Mouse (Mus musculus): ENCODE results near the gene Sorcs3.

Gene Sorcs3

DNA sequence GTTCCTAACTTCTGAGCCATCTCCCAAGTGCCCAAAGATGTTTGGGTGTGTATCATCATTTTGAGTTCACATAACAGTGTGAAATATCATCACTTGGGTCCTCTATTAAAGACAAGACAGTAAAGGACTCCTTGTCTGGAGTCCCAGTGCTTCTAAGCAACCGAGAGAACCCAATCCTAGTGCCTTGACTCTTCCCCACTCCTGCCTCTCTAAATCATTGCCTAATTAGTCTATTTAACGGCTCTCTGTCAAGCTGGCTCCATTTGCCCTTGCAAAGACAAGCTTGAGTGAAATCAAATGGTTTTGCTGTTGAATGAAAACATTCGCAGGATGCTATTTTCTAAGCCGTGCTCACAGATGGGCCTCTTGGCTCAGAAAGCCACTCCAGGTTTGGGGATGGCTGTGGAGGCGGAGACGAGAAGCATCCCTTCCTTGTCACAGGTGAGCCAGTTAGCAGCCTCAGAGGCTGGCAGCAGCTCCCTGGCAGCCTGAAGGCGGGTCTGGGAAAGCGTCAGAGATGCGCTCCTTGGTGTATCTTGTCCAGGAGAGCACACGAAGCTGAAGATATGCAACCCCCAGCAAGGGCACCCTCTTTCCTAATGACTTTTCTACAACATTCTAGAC is 79.9 kb downstream of the Sorcs3 start:
- no peak for DNase-seq (ENCODE audit: low spot score in 2 of 2)

DNA sequence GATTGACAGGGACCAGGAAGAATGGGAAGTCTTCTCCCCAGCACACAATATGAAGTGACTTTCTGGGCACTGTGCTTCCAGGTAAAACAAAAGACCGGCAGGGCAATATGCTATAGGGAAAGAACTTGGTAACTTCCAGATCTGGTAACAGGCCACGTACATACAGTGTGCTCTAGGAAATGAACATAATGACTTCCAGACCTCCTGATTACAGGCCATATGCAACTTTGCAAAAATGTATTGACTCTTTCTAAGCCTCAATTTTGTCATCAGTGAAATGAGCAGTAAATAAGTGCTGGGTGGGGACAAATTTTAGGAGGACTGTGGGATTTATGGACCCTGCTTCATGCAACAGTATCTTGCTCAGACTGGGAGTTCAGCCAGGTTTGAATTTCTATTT is 88.4 kb downstream of the Sorcs3 start:
- DNase-seq (ENCODE audit: low spot score in 2 of 2), result no peak

- DNase-seq (ENCODE audit: low spot score in 2 of 2), result no peak
Observed at GRCm38 (mm10) chr19:48298384-48298783, 92.6 kb downstream of the Sorcs3 start.

- DNase-seq (ENCODE audit: low spot score in 2 of 2), result no peak
Observed at GRCm38 (mm10) chr19:48300440-48301231, 94.8 kb downstream of the Sorcs3 start.

DNA sequence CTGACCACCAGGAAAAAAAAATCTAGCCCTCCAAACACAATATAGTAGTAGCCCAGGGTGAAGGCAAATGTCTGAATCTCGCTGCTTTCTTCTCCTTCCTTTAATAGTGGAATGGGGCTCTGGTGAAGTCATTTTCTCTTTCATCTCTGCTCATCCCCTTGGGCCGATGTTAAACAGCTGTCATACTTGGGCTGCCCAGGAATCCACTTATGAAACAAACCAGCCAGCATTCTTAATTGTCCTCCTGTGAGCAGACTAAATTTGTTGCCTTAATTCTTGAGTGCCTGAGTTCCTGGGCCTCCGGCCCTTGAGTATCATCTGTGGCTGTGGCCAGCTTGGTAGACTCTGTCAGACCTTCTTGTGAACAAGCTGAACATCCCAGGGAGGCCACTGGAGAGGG is 95.5 kb downstream of the Sorcs3 start:
- DNase-seq (ENCODE audit: low spot score in 2 of 2), result no peak

- DNase-seq (ENCODE audit: low spot score in 2 of 2), result no peak
Observed at GRCm38 (mm10) chr19:48308341-48308740, 102.5 kb downstream of the Sorcs3 start.

DNA sequence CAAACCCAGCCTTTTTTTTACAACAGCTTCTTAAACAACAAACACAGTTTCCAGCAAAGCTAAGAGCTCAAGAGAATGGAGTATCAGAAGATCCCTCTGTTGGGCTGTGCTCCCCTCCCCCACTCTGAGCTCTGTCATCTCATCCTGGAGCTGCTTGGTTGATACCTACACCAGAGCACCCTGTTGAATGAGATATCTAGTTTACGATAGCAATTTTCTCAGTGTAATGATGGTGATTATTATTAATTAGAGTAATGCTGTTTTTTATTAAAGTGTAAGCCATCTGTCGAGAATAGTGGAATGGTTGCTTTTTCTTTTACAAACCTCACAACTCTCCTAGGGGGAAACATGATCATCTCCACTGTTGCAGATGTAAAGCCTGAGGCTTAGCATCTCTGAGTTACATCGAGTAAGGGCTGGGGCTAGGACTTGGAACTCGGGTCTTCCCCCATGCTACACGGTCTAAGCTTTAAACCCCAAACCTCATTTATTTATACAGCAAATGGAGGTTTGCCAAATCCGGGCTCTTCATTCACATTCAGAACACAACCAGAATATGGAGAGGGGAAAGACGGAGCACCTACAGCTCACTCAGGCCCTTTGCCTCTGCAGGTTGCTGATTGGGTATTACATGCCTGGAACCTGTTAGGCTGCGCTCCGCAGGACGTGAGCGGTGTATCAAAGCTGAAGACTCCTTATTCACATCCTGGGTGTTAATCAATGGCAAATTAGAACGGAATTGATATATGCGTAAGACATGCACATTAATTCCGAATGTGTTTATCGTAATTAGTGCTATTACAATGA is 103.9 kb downstream of the Sorcs3 start:
- DNase-seq (ENCODE audit: low spot score in 2 of 2), result no peak

GRCm38 (mm10) chr19:48310338-48310710 is 104.5 kb downstream of the Sorcs3 start:
- no peak for DNase-seq (ENCODE audit: low spot score in 2 of 2)

DNA sequence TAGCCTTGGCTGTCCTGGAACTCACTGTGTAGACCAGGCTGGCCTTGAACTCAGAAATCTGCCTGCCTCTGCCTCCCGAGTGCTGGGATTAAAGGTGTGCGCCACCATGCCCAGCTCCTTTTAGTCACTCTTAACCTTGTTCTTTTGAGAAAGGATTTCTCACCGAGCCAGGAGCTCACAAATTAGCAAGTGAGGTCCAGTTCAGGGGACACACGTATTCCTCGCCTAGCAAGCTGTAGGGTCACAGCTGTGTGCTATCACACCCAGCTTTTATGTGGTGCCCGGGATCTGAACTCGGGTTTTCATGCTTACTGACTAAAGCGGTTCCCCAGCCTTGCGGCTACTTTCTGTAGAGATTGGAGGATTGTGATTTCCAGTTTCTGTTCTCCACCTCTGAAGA is 108.0 kb downstream of the Sorcs3 start:
- DNase-seq (ENCODE audit: low spot score in 2 of 2), result no peak

GRCm38 (mm10) chr19:48327115-48327514 is 121.3 kb downstream of the Sorcs3 start:
- DNase-seq (ENCODE audit: low spot score in 2 of 2), result no peak

GRCm38 (mm10) chr19:48328171-48328570 is 122.3 kb downstream of the Sorcs3 start:
- no peak for DNase-seq (ENCODE audit: low spot score in 2 of 2)

DNA sequence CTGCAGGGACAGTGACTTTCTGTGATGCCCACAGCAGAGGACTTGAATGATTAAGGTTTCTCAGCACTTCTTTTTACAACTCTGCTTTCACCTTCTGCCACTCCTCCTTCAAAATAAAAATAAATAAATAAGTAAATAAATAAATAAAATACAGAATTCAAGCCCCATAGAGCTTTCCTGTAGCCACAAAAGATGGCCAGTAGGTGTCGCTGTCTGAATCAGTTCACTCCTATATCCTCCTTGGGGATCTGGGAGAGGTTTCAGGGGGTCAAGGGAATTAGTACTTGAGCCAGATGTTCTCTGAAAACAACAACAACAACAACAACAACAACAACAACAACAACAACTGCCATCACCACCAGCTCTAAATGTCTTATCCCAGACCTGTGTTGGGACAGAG is 125.8 kb downstream of the Sorcs3 start:
- no peak for DNase-seq (ENCODE audit: low spot score in 2 of 2)

- no peak for DNase-seq (ENCODE audit: low spot score in 2 of 2)
Observed at GRCm38 (mm10) chr19:48333085-48333484, 127.3 kb downstream of the Sorcs3 start.

- no peak for DNase-seq (ENCODE audit: low spot score in 2 of 2)
Observed at GRCm38 (mm10) chr19:48337461-48337860, 131.6 kb downstream of the Sorcs3 start.

GRCm38 (mm10) chr19:48338098-48338497 is 132.3 kb downstream of the Sorcs3 start:
- no peak for DNase-seq (ENCODE audit: low spot score in 2 of 2)

DNA sequence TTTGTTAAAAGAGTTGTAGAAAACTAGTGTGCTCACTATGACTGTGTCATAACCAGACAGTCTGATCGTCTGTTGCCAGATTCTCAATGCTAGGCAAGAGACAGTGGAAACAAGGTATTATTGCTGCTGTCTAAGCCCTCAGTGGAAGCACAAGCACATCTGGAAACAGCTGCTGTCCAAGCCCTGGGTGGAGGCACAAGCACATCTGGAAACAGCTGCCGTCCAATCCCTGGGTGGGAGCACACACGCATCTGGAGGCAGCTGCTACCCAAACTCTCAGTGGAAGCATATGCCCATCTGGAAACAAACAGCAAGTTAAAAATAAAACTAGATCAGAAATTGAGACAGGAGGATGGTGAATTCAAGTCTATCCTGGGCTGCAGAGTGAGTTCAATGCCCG is 136.9 kb downstream of the Sorcs3 start:
- no peak for DNase-seq (ENCODE audit: low spot score in 2 of 2)

- DNase-seq (ENCODE audit: low spot score in 2 of 2), result no peak
Observed at GRCm38 (mm10) chr19:48343442-48343841, 137.6 kb downstream of the Sorcs3 start.

DNA sequence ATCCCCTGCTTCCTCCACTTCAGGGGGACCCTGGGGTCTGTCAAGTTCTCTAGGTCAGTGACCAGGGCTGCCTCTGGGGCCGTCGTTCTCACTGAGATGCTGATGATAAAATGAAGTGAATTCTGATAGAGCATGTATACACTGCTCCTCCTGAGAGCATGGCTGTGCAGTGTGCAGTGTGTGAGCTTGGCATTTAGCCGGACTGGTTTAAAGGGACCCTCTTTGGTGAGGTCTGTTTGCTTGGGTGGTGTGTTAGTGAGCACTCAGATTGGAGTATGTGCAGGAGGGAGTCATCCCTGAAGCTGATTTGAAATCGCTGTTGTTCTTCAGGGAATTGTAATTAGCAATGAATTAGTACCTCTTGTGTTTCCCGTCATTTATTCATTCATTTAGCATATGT is 141.3 kb downstream of the Sorcs3 start:
- no peak for DNase-seq (ENCODE audit: low spot score in 2 of 2)

DNA sequence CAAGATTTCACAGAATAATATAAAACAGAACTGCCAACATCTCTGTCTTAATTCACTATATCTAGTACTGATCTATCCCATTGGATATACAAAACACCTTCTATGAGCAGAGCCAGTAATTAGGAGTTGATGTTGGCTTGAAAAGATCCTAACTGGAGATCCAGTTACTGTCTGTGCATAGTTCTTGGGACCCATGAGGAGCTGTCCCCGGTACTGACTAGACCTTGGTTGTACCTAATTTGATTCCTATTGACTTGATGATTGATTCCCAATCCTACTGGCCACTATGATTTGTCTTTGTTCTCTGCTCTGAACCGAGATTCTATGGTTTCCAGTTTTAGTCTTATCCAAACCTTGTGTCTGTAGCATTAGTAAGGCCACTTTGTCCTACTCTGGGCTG is 151.0 kb downstream of the Sorcs3 start:
- no peak for DNase-seq (ENCODE audit: low spot score in 2 of 2)

DNA sequence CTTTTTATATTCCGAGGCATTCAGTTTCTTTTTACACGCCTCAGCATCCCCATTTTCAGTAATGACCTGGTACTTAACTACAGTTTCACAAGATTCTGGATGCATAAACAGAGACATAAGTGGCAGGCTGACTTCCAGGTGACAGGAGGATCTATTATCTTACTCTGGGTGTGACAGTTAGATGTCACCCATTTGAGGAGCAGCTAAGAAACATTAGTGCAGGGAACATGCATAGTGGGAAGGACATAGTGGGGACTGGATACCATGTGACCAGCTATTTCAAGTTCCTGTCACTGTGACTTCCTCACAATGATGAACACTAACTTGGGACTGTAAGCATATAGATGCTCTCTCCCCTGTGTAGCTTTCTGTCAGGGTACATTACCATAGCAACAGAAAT is 156.3 kb downstream of the Sorcs3 start:
- no peak for DNase-seq (ENCODE audit: low spot score in 2 of 2)

DNA sequence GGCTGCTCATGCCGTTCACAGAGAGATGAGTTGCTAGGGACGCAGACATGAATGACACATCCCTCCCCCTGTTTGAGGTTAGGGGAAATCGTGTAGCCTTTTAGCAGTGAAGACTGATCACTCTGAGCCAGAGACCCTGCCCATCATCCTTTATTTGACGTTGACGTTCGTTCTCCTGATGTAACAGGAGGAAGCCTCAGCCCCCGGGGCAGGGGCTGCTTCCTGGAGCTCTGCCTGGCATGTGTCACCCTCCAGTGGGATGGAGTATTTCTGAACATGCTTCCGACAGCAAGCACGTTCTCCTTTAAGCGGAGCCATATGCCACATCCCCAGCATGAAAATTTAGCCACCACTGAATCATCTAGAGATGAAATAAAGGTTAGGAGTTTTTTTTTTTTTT is 162.2 kb downstream of the Sorcs3 start:
- no peak for DNase-seq (ENCODE audit: low spot score in 2 of 2)

DNA sequence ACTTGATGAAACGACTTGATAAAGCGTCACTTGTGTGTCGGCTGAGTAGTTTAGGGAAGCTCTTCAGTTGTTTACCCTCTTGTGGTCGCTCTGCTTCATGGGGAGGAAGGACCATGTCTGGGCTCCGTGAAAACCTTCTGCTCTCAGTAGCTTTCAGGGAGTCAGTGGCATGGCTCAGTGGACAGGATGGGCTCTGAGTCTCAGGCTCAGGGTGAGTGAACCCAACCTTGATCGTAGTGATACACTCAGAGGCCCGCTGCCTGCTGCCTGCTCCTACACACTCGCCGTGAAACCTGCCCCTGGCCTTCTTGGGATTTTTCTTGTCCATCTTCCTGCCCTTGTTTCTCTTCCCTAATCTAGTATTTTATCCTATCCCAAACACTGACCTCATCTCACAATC is 166.0 kb downstream of the Sorcs3 start:
- DNase-seq (ENCODE audit: low spot score in 2 of 2), result no peak

Measured in urinary bladder, postnatal 4 days (tissue).